Mouse (Mus musculus) lung, postnatal 4 days (tissue): Measurements from ENCODE around the gene Epp13.
A peak's percentile ranks its signal among the peaks of the same experiment; 100 is the strongest.
"Not testable (repeated sequence)": the region's sequence is repeated elsewhere in the genome, so short reads cannot be mapped to it uniquely, and the experiment has no call there.

Experiments used
- DNase-seq, 2 experiments: peaks; one replicate each; pipeline ENCODE4 v3.0.0; 2021

The Epp13 gene

GRCm38 (mm10) chr7:6285842-6286705 is 33.6 kb downstream of the Epp13 start, which contains the start of gene Zfp667:
TSS of gene Zfp667 (plus strand) at chr7:6286579.
- peak; percentile 97 to 98 for DNase-seq

GRCm38 (mm10) chr7:6286921-6287531 is 34.5 kb downstream of the Epp13 start:
- no peak for DNase-seq

DNA sequence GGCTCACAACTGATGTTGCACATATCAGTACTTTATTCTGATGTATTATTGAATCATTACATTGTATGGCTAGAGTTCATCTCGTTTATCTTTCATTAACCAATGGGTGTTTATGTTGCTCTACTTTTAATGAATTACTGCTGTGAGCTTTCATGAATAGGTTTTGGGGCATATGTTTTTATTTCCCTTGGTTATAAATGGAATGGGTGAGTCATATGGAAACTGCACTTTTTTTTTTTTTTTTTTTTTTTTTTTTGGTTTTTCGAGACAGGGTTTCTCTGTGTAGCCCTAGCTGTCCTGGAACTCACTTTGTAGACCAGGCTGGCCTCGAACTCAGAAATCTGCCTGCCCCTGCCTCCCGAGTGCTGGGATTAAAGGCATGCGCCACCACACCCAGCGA is 38.6 kb downstream of the Epp13 start:
- not testable (repeated sequence) for DNase-seq

GRCm38 (mm10) chr7:6300796-6301195 is 48.3 kb downstream of the Epp13 start:
- peak in 1 of 2 experiments; percentile 33 for DNase-seq

- peak in 1 of 2 experiments; percentile 4 for DNase-seq
These were observed 78.1 kb downstream of the Epp13 start for GRCm38 (mm10) chr7:6330458-6331232.

DNA sequence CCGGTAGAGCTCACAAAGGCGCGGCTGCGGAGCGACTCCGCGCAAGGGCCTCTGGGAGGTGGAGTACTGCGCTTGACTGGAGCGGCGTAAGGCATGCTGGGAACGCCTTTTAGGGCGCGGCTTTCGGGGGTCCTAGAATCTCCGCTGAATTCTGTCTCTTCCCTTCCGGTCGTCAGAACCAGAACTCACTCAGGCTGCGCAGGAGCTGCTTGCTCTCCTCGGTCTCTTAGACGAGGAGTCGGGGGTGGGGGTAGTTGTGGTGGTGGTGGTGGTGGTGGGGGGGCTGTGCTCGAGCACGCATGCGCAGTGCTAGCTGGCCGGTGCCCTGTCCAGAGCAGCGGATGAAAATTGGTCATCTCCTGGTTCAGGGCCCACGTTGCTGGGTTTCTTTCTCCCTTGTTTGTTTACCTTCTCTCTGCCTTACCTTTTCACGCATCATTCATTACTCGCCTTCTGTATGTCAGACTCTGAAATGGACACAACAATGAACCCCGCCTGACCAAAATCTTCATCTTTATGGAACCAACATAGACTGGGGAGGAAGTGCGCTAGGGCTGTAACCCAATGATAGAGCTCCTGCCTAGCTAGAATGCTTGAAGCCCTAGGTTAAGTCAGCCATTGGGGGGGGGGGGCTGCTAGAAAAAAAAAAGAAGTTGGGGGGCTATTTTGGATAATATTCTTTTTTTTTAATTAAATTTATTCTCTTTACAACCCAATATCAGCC is 78.9 kb downstream of the Epp13 start, which contains the start of gene Zfp583:
Gene Zfp583 (minus strand): TSS at position 53 of the 724 bp plus-strand sequence.
- peak; percentile 88 to 91 for DNase-seq
